Mouse (Mus musculus) midbrain, embryonic 16.5 days (tissue): ENCODE measurements around the gene Xpnpep2. TPM values are rescaled to one million over a fixed set of nuclear protein-coding genes. Genes with fewer than 3 reads are reported as not detected.

Source experiments
- ATAC-seq: fragments of 200-750 bp; cut with Nextera tagmentation; 2 replicates; pipeline ENCODE4 v1.8.0; 2017; ENCODE audit warnings: moderate TSS enrichment
- H3K27ac ChIP-seq: fragments of 300-500 bp; sonication (generic); 2 replicates; pipeline ENCODE4 v1.5.1; 2014; ENCODE audit warnings: mild to moderate bottlenecking, low read length, mixed read lengths
- H3K27me3 ChIP-seq: fragments of 300-500 bp; sonication (generic); 2 replicates; pipeline ENCODE4 v1.6.1; 2014; ENCODE audit warnings: low read depth, low read length, mixed read lengths; ENCODE audit not compliant: control insufficient read depth, insufficient read depth
- H3K36me3 ChIP-seq: fragments of 300-500 bp; sonication (generic); 2 replicates; pipeline ENCODE4 v1.6.1; 2014; ENCODE audit warnings: mild to moderate bottlenecking, low read length, moderate library complexity, mixed read lengths; ENCODE audit not compliant: control insufficient read depth, insufficient read depth
- H3K4me1 ChIP-seq: fragments of 300-500 bp; sonication (generic); 2 replicates; pipeline ENCODE4 v1.6.1; 2014; ENCODE audit warnings: mild to moderate bottlenecking, low read length, mixed read lengths; ENCODE audit not compliant: control insufficient read depth, insufficient read depth
- H3K4me2 ChIP-seq: fragments of 300-500 bp; sonication (generic); 2 replicates; pipeline ENCODE4 v1.6.1; 2014; ENCODE audit warnings: mild to moderate bottlenecking, low read length, mixed read lengths
- H3K4me3 ChIP-seq: fragments of 300-500 bp; sonication (generic); 2 replicates; pipeline ENCODE4 v1.5.1; 2014; ENCODE audit warnings: low read depth, mild to moderate bottlenecking, low read length, moderate library complexity, mixed read lengths
- H3K9ac ChIP-seq: fragments of 300-500 bp; sonication (generic); 2 replicates; pipeline ENCODE4 v1.6.1; 2014; ENCODE audit warnings: low read depth, low read length, mixed read lengths
- H3K9me3 ChIP-seq: fragments of 300-500 bp; sonication (generic); replicated peaks from 2 replicates; pipeline ENCODE4 v1.6.1; 2014; ENCODE audit warnings: mild to moderate bottlenecking, low read length, mixed read lengths; ENCODE audit not compliant: control insufficient read depth, poor library complexity, severe bottlenecking
- WGBS: fragments of 180-500 bp; shearing (Covaris S2); extraction: QIAGEN DNeasy Blood & Tissue Kit; methylation state at CpG from one replicate; pipeline ENCODE4 v1.1.7; 2014; 5-methylcytosine and 5-hydroxymethylcytosine counted together
- polyA plus RNA-seq: library from polyadenylated mRNA; unstranded; fragments of >200 nt; fragmentation: Nextera tagmentation; extraction: Ambion mirVana; gene quantifications from 2 replicates; pipeline ENCODE4 v1.2.1, GENCODE M21; 2015

Xpnpep2 gene
- polyA plus RNA-seq, 1 experiment from 2014 or later, result 0.84 TPM

DNA sequence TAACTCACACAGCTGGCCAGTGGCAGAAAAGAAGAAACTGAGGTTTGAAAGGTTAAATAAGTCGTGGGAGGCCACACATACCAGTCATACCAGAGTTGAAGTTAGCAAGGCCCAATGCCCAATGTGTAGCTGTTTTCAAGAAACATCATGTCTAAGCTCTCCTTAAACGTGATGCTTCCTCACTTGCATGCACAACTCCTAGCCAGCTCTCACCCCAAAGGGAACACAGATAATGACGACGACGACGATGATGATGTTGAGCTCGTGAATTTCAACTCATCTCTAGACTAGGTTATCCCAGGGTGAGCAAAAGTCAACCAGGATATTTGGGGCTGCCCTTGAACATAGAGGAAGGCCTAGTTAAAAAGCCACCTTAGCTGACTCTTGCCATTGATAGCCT, 43.6 kb downstream of the Xpnpep2 start:
- 79% methylated on average over 7 of the region's 7 CpGs for WGBS
- no peak overlapping the region for H3K27ac ChIP-seq
- no peak overlapping the region for H3K4me3 ChIP-seq
- H3K4me1 ChIP-seq, result no peaks in the 10 kb centered on the region
- no peaks in the 10 kb centered on the region for H3K36me3 ChIP-seq
- no peak for ATAC-seq
- no peaks in the 10 kb centered on the region for H3K27me3 ChIP-seq
- H3K4me2 ChIP-seq, result no peak overlapping the region
- H3K9ac ChIP-seq, result no peak overlapping the region
- no peaks in the 10 kb centered on the region for H3K9me3 ChIP-seq

DNA sequence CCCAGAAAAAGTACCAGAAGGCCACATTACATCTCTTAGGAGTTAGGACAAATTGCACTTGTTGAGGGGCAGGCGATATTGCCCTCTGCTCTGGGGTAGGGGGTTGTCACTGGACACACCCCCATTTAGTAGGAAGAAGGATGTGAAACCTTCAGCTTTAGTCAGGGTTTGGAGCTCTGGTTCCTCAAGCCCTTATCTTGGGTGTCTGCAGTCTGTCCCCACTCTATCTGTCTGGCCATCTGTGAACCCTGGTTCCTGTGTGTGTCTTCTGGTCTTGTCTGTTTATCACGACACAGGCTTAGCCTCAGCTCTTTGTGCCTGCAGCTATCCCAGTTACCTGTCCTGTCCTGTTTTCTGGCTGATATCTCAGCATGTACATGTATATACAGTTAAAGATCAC, 44.9 kb downstream of the Xpnpep2 start:
- Histone ChIP-seq H3K9me3 (no peaks in the 10 kb centered on the region), H3K4me1 (no peaks in the 10 kb centered on the region), H3K9ac (no peak overlapping the region), H3K4me3 (no peak overlapping the region), H3K36me3 (no peaks in the 10 kb centered on the region), H3K27me3 (no peaks in the 10 kb centered on the region), H3K27ac (no peak overlapping the region), H3K4me2 (no peak overlapping the region)
- 100% methylated on average over 2 of the region's 2 CpGs for WGBS
- no peak for ATAC-seq

DNA sequence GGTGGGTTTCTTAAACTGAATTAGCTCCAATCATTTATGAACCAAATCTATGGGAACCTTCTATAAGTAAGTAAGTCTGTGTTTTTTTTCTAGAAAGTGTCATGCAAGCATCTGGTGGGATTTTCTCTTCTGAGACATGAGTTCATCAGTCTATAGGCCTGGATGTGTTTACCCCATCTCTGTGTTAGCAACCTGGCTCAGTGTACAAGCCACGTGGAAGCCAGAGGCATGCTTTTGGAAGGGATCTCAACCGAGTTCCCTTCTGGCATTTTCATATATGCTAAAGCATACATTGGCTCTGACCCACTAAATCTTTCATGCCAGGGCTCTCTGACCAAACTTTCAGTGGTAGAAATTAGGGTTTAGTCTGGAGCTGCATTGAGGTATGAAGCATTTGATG, 45.4 kb downstream of the Xpnpep2 start:
- Histone ChIP-seq H3K9me3 (no peaks in the 10 kb centered on the region), H3K36me3 (no peaks in the 10 kb centered on the region), H3K4me3 (no peak overlapping the region), H3K9ac (no peak overlapping the region), H3K27me3 (no peaks in the 10 kb centered on the region), H3K4me2 (no peak overlapping the region), H3K4me1 (no peaks in the 10 kb centered on the region), H3K27ac (no peak overlapping the region)
- no peak for ATAC-seq
- WGBS, result 59% methylated on average over 2 of the region's 2 CpGs

DNA sequence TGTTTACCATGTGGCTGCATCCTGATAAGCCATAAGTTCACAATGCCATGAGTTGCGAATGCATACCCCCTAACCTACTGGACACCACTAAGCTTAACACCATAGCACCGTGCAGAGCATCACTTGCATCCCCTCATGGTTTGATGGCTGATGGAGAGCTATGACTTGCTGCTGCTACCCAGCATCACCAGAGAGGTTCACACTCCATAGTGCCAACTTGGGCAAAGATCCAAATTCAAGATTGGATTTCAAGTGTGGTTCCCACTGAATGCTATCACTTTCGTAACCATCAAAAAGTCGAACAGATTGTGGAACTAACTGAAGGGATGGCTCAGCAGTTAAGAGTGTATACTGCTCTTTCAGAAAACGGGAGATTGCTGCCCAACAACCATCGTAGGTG, 47.0 kb downstream of the Xpnpep2 start:
- Histone ChIP-seq H3K27ac (no peak overlapping the region), H3K4me1 (no peaks in the 10 kb centered on the region), H3K4me3 (no peak overlapping the region), H3K4me2 (no peak overlapping the region), H3K9ac (no peak overlapping the region), H3K27me3 (no peaks in the 10 kb centered on the region), H3K9me3 (no peaks in the 10 kb centered on the region), H3K36me3 (no peaks in the 10 kb centered on the region)
- WGBS, result 91% methylated on average over 6 of the region's 6 CpGs
- no peak for ATAC-seq

DNA sequence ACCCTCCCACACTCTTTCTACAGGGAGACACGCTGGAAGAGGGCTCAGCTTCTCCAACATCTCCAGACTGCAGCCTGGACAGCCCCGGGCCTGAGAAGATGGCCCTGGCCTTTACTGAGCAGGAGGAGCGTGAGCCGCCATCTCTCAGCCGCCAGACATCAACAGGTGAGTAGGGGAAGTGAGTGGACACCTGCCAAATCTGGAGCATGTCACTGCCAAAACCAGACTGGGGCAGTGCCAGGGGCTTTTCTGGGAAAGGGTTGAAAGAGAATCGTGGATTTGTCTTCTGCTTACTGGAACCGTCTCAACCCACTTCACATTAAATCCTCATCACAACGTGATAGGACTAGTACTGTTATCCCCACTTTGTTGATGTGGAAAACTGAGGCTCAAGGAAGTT, 48.9 kb downstream of the Xpnpep2 start:
- ATAC-seq, result no peak

DNA sequence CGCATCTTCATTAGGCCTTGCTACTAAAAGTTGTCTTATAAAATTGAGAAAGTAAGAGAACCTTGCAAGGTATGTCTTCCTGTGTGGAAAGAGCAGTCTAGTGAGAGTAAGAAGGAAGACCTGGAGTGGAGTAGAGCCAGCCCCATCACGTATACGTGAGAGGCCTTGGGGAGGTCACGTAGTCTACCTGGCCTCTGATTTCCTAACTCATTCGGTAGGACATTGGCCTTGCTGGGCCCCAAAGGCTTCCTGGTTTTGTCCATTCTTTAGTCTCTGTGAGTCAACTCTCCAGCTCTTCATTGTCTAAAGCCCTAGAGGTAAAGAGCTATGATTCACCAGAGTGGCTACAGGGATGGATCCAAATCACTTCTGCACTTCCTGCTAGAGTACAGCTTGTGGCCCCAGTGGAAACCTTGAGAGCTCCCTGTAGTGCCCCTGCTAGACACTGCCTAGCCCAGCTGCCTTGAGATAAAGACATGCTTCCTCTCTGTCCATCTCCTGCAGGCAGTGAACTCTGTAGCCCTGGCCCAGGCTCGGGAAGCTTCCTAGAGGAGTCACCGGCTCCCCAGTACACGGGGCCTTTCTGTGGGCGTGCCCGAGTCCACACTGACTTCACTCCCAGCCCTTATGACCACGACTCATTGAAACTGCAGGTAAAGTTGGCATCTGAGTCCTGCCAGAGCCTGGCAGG, 49.8 kb downstream of the Xpnpep2 start:
- no peaks in the 10 kb centered on the region for H3K9me3 ChIP-seq
- no peak overlapping the region for H3K27ac ChIP-seq
- no peak overlapping the region for H3K4me3 ChIP-seq
- 93% methylated on average over 11 of the region's 11 CpGs for WGBS
- no peak for ATAC-seq
- no peak overlapping the region for H3K9ac ChIP-seq
- no peaks in the 10 kb centered on the region for H3K4me1 ChIP-seq
- H3K27me3 ChIP-seq, result no peaks in the 10 kb centered on the region
- H3K4me2 ChIP-seq, result no peak overlapping the region
- no peaks in the 10 kb centered on the region for H3K36me3 ChIP-seq

More for the DNA sequence above, 48.9 kb downstream of the Xpnpep2 start:
- H3K27me3 ChIP-seq, result no peaks in the 10 kb centered on the region
- WGBS, result 93% methylated on average over 8 of the region's 8 CpGs
- H3K4me2 ChIP-seq, result no peak overlapping the region
- no peaks in the 10 kb centered on the region for H3K4me1 ChIP-seq
- no peaks in the 10 kb centered on the region for H3K36me3 ChIP-seq
- no peaks in the 10 kb centered on the region for H3K9me3 ChIP-seq
- H3K27ac ChIP-seq, result no peak overlapping the region
- H3K9ac ChIP-seq, result no peak overlapping the region
- H3K4me3 ChIP-seq, result no peak overlapping the region

DNA sequence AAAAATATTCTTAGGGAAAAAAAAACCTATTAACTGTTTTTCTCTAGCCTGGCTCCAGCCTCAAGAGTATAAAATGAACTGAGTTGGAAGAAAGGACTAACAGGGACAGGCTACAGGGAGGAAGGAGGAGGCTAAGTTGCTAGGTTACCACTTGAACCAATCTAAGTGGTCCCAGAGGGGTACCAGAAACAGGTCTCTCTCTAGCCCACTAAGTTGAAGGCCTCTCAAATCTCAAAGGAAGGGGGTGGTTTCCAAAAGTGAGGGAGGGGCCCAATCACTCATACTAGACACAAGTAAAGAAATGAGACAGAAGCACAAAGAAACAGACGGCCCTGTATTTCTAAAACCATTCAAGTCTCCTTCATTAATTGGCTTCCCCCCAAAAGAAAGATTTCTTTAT, 61.4 kb downstream of the Xpnpep2 start:
- Histone ChIP-seq H3K27ac (no peak overlapping the region), H3K4me1 (no peaks in the 10 kb centered on the region), H3K9ac (no peak overlapping the region), H3K4me2 (no peak overlapping the region), H3K4me3 (no peak overlapping the region), H3K9me3 (no peaks in the 10 kb centered on the region), H3K27me3 (no peaks in the 10 kb centered on the region), H3K36me3 (no peaks in the 10 kb centered on the region)
- 21% methylated on average over 1 of the region's 1 CpGs for WGBS
- peak; percentile 73; the same call in 1 of the 2 replicates for ATAC-seq

DNA sequence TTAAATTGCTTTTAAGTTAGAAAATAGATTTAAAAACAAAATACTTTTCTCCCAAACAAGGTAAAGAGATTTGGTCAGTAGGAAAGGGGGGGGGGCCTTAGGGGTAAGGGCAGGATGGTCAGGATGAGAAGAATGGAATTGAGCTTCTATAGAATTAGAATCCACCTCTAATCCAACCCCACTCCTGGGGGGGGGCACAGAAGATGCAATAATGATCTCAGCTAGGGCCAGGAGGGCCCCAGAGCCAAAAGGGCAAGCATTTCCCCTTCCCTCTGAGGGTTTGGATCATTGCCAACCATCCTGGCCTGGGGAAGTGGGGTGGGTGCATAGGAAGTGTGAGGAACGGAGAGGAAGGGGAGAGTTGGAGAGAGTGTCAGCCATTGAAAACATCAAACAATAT, 61.8 kb downstream of the Xpnpep2 start:
- no peak overlapping the region for H3K9ac ChIP-seq
- H3K27ac ChIP-seq, result no peak overlapping the region
- no peaks in the 10 kb centered on the region for H3K4me1 ChIP-seq
- H3K4me3 ChIP-seq, result no peak overlapping the region
- no peaks in the 10 kb centered on the region for H3K9me3 ChIP-seq
- H3K27me3 ChIP-seq, result no peaks in the 10 kb centered on the region
- ATAC-seq, result 0 out of 2 replicates have a peak, but pooled peaks have one; percentile 36
- H3K36me3 ChIP-seq, result no peaks in the 10 kb centered on the region
- WGBS, result 23% methylated on average over 1 of the region's 1 CpGs
- H3K4me2 ChIP-seq, result no peak overlapping the region

DNA sequence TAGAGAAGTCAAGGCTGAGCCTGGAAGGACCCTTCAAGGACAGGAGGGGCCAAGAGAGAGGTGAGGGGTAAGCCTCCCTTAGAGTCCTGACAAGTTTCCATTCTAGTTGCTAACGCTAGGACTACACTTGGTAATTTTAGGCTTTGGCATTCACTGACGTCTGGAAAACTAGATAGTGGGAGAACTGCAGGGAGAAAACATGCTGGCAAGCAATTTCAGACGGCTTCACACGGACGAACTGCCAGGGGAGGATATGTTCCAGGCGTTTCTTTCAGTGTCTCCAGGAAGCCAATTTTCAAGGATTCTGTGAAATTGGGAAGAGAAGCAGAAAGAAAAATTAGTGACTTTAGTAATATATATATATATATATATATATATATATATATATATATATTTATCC, 73.3 kb downstream of the Xpnpep2 start:
- WGBS, result 90% methylated on average over 6 of the region's 6 CpGs
- H3K27ac ChIP-seq, result no peak overlapping the region
- no peaks in the 10 kb centered on the region for H3K4me1 ChIP-seq
- no peaks in the 10 kb centered on the region for H3K27me3 ChIP-seq
- 0 out of 2 replicates have a peak, but pooled peaks cover 3% of the 10 kb centered on the region for H3K36me3 ChIP-seq
- H3K9me3 ChIP-seq, result no peaks in the 10 kb centered on the region
- no peak overlapping the region for H3K4me2 ChIP-seq
- no peak overlapping the region for H3K9ac ChIP-seq
- H3K4me3 ChIP-seq, result no peak overlapping the region
- ATAC-seq, result no peak
